Mouse (Mus musculus) left cerebral cortex, postnatal 14 days (tissue): ENCODE measurements around the gene Spocd1. TPM values are rescaled to one million over a fixed set of nuclear protein-coding genes. Genes with fewer than 3 reads are reported as not detected.
"Not testable (repeated sequence)": the region's sequence is repeated elsewhere in the genome, so short reads cannot be mapped to it uniquely, and the experiment has no call there.

Experiments
- DNase-seq, 2 experiments: peaks; one replicate each; pipeline ENCODE4 v3.0.0; 2021 to 2022; ENCODE audit warnings: low spot score in 2 of 2, mixed read lengths in 1 of 2
- intact Hi-C: fragments of 180-260 bp; cut with DNase I; formaldehyde crosslinking; loops from one replicate; pipeline ENCODE4 v1.15.1; 2025
- long read RNA-seq, 2 experiments: library from polyadenylated mRNA; stranded (forward); transcript quantifications; one replicate each; pipeline ENCODE4 v2.0.0; 2021
- total RNA-seq, 2 experiments: library from RNA; stranded (reverse); gene quantifications; 2 replicates each; pipeline ENCODE4 v1.2.3; 2021

Spocd1 gene
- total RNA-seq, result under 1 TPM; 0.15 to 0.68 TPM
- long read RNA-seq, experiment 1, result 0 reads
- long read RNA-seq, experiment 2, result 0 reads

DNA sequence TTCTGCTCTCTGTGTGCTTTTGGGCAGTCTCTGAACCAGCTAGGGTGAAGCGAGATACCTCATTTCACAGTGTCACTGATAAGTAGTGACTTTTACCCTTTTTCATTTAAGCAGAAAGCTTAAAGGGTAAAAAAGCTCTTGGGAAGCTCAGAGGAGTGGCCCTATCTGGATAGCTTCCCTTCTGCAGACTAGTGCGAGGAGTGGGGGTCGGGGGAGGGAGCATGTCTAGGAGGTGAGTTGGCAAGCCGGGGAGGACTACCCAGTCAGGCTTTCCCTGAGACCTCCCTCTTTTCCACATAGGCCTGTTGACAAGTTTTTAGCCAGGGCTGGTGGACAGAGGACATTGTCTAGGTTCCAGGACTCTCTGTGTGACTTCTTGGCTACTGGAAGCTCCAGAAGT is at the start of gene Spocd1:
TSS of gene Spocd1 (plus strand) at position 301 of the 400 bp plus-strand sequence.
- intact Hi-C loops, result loop anchor here (2.0 to 5.0 kb wide), 2 partner anchors 144 to 227 kb away; no protein-coding TSS in a partner anchor

DNA sequence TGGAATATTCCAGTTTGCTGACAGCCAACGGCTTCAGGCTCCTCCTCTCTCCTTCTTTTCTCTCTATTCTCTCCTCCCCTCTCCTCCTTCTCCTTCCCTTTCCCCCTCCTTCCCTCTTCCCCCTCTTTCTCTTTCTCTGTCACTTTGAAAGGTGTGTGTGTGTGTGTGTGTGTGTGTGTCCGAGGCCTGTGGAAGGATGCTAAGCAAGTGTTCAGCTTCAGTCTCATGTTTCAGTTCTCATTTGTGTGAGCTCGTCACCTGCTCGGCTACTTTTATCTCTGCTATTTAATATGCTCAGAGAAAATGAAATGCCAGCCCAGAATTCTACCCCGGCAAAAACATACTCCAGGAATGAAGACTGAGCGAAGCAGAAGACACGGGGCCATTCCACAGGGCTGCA is 48.4 kb upstream of the Spocd1 start:
- DNase-seq, result no peak
- intact Hi-C loops, result no loop called here

More for the DNA sequence above, at the start of gene Spocd1:
- no peak for DNase-seq

DNA sequence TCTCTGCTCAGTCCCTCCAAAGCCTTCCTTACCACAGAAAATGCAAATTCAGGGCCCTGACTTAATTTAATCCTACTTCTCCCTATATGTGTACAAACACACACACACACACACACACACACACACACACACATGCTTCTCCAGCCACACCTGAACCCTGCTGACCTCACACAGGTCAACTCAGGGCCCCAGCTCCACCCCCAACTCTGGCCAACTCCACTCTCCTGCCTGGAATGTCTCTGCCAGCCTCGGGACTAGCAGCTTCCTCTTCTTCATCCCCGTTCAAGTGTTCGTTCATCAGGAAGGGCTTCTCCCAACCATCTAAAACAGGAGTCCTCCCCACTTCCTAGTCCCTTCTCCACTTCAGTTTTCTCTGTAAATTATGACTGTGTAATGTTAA is 47.4 kb upstream of the Spocd1 start:
- DNase-seq, result no peak
- intact Hi-C loops, result no loop called here

DNA sequence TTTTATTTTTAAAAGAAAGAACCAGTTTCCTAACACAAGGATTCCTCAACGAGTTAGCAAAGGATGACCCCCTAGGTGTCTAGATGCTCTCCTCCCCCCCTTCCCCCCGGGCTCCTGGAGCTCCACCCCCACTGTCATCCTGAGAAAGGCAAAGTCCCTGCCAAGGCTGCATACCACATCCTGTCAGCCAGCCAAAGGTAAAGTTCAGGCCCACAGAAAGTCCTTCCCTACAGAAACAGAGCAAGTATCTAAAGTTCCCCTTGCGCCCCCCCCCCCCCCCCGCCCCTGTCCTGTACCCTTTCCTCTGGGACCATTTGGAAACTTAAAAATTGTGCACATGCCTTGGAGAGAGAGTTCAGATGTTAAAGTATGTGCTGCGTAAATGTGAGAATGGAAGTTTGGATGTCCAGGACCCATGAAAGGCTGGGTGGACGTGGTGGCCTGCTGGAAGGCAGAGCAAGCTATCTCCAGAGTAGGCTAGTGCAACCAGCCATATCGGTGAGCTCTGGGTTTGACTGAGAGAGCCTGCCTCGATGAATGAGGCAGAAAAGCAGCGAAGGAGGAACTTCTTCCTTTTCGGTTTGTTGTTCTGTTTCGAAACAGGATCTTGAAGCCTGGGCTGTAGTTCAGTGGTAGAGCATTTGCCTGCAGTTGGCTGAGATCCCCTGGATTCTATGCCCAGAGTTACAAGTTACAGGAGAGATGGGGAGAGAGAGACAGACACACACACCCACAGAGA is 46.3 kb upstream of the Spocd1 start:
- intact Hi-C loops, result no loop called here
- DNase-seq, result peak; percentile 53 to 77

DNA sequence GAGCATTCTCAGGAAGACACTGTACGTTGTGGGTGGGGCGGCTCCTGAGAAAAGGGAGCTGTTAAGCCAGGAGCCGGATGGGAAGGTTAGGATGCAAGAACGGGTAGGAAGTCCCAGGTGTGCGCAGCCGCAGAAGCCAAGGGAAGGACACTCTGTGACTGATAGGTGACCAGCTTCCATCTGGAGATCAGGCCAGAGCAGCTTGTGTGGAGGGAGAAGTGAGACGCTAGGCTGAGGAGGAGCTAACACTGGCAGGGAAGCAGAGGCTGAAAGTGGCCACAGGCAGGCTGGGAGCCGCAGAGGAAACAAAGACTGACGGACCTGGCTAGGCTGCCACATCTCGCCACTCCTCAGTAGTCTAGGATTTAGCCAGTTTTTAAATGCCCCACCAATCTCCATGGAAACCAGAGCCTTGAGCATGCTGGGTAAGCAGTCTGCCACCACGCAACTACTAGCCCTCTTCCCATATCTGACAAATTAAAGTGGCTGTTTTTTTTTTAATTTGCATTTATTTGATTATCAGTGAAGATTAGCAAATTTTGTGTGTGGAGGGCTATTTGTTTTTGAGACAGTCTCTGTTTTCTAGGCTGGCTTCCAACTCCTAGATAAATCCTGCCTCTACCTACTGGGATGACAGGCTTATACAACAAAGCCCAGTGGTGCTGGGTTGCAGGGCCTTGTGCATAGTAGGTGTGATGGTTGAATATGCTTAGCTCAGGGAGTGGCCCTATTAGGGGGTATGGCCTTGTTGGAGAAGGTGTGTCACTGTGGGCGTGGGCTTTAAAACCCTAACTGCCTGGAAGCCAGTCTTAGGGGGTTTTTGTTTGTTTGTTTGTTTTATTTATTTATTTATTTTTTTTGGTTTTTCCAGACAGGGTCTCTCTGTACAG is 44.8 kb upstream of the Spocd1 start:
- intact Hi-C loops, result no loop called here
- DNase-seq, result peak; percentile 44 to 64

DNA sequence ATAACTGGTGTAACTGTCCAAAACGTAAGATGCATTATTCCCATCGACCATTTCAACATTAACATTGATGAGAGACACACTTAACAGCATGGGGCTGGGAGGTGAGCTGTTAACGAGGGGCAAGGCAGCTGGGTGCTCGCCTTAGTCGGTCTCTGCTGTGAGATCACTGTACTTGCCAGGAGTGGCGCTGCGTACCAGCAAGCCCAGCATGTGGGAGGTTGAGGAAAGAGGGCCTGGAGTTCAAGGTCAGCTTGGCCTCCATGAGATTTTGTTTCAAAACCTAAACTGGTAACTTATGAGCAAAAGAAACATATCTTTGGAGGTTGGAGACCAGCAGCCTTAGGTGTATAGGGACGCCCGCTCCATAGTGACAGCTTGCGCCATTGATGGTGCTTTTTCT is 39.4 kb upstream of the Spocd1 start:
- intact Hi-C loops, result no loop called here
- no peak for DNase-seq

DNA sequence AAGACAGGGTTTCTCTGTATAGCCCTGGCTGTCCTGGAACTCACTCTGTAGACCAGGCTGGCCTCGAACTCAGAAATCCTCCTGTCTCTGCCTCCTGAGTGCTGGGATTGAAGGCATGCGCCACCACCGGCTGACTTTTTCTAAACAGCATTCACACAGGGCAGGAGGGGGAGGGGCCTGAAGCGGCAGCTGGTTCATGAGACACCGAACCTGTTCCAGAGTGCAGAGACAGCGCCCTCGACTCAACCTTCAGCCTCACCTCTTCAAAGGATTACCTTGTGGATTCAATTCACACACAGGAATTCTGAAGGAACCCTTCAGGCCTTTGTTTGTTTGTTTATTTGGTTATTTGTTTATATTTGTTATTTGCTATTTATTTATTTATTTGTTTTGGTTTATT is 39.0 kb upstream of the Spocd1 start:
- no peak for DNase-seq
- intact Hi-C loops, result no loop called here

DNA sequence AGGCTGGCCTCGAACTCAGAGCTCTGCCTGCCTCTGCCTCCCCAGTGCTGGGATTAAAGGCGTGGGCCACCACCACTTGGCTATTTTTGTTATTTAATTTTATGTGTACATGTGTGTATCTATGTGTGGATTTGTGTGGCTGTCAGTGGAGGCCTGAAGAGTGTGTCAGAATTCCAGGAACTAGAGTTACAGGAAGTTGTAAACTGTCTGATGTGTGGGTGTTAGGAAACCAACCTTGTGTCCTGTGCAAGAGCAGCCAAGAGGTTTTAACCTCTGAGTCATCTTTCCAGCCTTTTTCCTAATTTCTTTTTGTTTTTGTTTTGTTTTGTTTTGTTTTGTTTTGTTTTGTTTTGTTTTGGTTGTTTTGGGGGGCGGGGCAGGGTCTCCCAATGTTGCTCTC is 34.2 kb upstream of the Spocd1 start:
- DNase-seq, result no peak
- intact Hi-C loops, result no loop called here

DNA sequence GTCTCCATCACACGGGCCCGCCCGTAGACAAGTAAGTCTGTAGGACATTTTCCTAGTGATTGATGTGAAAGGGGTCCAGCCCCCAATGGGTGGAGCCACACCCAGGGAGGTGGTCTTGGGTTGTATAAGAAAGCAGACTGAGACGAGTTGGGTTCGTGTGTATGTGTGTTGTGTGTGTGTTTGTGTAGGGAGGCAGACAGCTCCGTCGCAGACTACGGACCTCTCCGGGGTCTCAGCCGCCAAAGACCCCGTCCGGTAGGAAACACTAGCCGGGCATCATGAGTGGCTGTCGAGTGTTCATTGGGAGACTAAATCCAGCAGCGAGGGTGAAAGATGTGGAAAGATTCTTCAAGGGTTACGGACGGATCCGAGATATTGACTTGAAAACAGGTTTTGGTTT is 30.2 kb upstream of the Spocd1 start:
- DNase-seq, intact Hi-C loops: not testable (repeated sequence)

DNA sequence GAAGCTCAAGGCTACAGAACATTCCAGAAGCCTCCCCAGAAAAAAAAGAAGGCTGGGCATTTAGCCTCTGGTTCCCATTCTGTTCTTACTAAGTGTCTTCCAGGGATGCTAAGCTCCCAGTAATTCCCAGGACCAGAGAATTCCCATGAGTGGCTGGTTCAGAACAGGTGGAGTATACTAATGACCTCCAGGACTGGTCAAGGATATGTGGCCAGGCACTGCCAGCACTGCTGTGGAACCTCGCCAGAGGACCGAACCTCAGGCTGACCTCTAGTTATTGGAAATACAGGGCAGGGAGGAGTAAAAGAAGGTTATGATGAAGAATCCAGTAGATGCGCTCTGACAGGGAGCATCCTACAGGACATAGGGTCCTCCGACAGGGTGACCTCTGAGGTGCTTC is 26.7 kb upstream of the Spocd1 start:
- intact Hi-C loops, result no loop called here

DNA sequence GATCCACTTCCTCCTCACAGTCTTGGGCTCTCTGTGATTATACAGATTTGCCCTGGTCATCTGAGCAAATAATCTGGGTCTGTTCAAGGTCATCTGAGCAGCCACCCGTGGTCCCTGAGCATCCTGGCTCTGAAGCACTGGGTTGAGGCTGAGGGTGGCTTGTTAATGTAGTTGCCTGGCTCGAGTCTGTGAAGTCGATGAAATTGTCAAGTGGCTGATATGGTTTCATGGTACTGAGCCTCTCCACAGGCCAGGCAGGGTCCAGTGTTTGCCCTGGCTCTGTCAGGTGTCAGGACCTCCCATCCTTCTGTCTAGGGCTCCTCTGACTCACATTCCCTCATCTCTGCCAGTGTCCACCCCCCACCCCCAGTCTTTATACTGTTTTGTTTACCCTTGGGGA is 25.5 kb upstream of the Spocd1 start:
- DNase-seq, result no peak
- intact Hi-C loops, result no loop called here

More for the DNA sequence above, 26.7 kb upstream of the Spocd1 start:
- no peak for DNase-seq

DNA sequence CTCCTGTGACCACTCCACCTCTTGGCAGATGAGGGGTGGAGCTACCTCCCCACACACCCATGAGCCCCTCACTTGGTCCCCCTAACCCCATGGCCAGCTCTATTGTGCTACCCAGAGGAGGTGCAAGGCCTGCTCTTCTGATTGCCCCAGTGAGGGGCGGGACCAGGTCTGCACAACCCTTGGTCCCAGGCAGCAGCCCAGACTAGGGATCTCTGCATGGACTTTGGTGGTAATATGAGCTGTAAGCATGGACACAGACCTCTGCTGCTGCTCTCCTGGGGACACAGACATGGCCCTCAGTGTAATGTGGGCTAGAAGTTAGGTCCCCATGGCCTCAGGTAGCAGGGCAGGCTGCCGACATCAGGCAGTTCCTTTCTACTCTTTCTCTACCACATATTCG is 24.0 kb upstream of the Spocd1 start:
- no peak for DNase-seq
- intact Hi-C loops, result no loop called here

DNA sequence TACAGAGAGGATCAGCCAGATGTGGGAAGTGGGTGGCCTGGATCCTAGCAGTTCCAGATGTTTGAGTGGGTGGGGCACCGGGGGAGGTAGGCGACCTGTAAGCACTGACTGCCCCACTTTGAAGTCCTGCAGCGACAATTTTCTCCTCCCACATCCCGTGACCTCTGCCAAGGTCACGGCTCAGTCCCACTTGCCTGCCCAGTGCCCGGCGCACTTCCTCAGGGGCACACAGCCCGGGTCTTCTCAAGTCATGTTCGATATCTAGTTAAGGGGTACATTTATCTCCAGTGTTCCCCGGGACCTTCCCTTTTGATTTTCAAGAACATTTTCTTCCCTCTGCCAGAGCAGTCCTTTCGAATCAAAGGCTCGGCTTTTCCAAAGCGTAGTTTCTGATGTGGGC is 23.0 kb upstream of the Spocd1 start:
- intact Hi-C loops, result no loop called here

DNA sequence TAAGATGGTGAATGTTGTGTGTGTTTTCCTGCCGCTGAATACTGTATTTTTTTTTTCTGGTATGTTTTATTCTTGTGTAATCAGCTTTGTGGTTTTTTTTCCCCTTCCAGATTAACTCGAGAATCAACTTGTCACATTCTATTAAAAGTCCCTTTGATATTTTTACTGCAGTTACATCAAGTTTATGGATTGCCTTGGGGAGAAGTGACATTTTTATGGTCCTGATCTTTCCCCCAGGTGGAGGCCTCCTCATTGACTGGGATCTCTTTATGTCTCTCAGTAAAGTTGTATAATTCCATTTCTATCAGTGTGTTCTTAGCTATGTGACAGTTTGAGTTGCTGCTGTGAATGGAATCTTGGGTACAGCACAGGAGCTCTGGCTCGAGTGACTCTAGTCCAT is 20.2 kb upstream of the Spocd1 start:
- intact Hi-C loops, result no loop called here
- no peak for DNase-seq

More for the DNA sequence above, 23.0 kb upstream of the Spocd1 start:
- DNase-seq, result no peak

DNA sequence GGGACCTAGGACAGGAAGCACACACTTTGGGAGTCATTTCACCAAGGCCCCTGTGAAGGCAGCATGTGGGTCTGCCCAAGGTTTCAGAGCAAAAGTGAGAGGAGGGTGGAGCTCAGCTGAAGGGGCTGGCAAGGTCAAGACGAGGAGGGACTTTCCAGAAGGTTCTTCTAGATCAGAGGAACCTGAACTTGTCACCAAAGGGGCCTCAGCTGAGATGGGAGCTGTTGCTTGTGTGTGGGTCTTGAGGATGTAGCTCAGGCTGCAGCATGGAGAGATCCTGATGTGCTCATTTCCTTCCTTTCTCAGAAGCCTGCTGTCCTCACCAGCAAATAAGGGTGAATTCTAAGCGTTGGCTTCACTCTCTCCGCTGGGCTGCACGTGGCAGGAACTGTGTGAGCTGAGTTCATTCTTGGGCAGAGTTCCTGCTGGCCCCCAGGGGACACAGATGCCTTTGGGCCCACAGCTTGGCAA is 19.8 kb upstream of the Spocd1 start:
- intact Hi-C loops, result no loop called here
- DNase-seq, result no peak

DNA sequence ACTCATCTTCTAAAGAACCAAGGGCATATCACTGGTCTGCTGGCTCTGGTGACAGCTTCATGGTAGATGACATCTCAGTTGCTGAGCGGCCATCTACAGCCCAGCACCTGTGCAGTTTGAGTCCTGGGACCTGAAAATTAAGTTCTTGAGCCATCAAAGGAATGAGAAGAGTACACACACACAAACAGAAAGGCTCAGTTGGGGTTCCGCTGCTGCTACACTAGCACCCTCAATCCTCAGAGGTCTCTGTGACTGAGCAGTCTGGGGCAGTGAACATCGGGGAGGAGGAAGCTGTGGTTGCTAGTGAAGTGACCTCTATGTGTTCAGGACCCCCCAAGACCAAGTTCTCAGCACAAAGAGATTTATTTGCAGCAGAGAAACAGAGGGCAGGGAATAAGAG is 16.1 kb upstream of the Spocd1 start:
- intact Hi-C loops, result no loop called here
- no peak for DNase-seq

DNA sequence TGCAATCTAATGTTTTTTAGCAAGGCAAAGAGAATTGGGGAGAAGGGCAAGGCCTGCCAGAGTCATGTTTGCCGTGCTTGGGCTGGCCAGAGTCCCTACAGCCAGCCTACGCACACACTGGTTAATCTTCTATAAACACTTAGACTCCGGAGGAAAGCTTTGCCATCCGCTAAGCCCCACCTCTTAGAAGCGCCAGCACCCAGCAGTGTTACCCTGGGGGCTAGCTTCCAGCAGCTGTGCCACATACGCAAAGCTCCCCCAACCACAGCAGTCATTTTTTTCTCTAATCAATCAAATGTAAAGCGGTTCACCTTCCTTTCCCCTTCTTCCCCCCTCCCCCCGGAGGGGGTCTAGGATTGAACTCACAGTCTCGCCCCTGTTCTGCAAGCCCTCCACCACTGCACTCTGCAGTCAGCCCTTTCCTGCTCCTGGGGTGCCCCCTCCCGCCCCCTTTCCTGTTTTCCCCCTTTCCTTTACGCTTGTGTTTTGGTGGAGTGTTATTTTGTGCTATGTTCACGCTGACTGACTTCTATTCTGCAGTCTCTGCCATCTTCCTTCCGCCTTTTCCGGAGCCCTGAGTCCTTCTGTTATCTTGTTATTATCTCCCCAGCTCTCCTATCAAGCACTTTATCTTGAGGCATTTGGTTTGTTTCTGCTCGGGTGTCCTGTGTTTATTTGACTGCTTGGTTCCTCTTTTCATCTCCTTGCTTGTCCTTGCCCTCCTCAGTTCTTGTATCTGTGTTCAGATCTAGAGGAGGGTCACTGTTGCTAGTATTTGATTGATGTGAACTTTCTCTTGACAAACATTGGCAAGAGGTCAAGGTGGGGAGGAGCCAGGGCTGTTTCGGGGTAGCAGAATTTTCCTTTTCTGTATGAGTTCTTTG is 15.0 kb upstream of the Spocd1 start:
- intact Hi-C loops, result no loop called here
- DNase-seq, result no peak

DNA sequence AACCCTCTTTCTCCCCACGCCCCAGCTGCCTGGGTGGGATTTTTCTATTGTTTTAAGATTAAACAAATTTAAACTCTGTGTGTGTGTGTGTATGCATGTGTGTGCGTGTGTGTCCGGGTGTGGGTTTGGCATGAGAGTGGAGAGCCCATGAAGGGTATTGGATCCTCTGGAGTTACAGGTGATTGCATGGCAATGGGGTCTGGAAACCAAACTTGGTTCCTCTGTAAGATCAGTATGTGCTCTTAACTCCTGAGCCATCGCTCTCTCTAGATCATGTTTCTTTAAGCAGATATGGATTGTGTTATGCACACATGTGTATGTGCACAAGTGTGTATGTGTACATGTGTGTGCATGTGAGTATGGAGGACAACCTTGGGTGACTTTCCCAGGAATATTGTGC is 14.4 kb upstream of the Spocd1 start:
- intact Hi-C loops, result no loop called here
- no peak for DNase-seq

DNA sequence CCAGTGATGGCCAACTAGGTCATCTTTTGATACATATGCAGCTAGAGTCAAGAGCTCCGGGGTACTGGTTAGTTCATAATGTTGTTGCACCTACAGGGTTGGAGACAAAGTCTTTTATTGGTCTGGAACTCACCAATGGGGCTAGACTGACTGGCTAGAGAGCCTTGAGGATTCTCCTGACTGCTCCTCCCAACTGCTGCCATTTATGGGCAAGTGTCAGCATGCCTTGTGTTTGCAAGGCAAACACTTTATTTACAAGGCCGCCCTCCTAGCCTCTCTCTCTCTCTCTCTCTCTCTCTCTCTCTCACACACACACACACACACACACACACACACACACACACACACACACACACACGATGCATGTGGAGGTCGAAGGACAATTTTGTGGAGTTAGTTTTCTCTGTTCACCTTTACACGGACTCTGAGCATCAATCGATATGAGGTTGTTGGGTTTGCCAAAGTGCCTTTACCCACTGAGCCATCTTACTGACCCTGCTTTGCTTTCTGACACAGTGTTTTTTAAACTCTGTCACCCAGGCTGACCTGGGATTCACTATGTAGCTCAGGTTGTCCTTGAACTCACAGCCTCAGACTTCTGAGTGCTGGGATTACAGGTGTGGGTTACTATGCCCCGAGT is 13.6 kb upstream of the Spocd1 start:
- intact Hi-C loops, result no loop called here
- no peak for DNase-seq
